In genomic region chr5:137313466-137314192, GRCm38 (mm10) we compare ENCODE assay signal across 8 mouse cellular contexts. TPM values are rescaled to one million over a fixed set of nuclear protein-coding genes. Genes with fewer than 3 reads are reported as not detected.
DNase-seq lines count a peak whose midpoint lies in the region; ATAC-seq lines count a peak whose summit lies in the region.

No protein-coding gene starts in this region.

- 0 out of 2 replicates have a peak, but pooled peaks have one; percentile 28 for ATAC-seq in heart, embryonic 13.5 days (ENCODE audit: extremely low read depth, insufficient number of reproducible peaks, low FRiP score, low TSS enrichment)
- ATAC-seq in embryonic facial prominence, embryonic 12.5 days (ENCODE audit: insufficient number of reproducible peaks, insufficient read depth, low FRiP score, low TSS enrichment): peak; percentile 53
- ATAC-seq in intestine, embryonic 15.5 days: peak; percentile 52
- ATAC-seq in midbrain, embryonic 13.5 days: peak; percentile 59

- intact Hi-C loops in heart, postnatal 36 days (cut with DNase I): loop anchor here (2.0 kb wide), 2 partner anchors 19 to 23 kb away; partner anchors contain the start of gene Slc12a9

- H3K27ac ChIP-seq in heart, embryonic 13.5 days (replicated peaks): peak overlapping the region; percentile 93
- H3K27ac ChIP-seq in embryonic facial prominence, embryonic 12.5 days: peak overlapping the region; percentile 96
- peak overlapping the region; percentile 91 for H3K27ac ChIP-seq in intestine, embryonic 15.5 days
- peak overlapping the region; percentile 54; the same call in 1 of the 2 replicates for H3K27ac ChIP-seq in midbrain, embryonic 13.5 days

- H3K36me3 ChIP-seq in heart, embryonic 13.5 days: peaks cover 53% of the 10 kb centered on the region
- H3K36me3 ChIP-seq in embryonic facial prominence, embryonic 12.5 days: peaks cover 39% of the 10 kb centered on the region
- peaks cover 22% of the 10 kb centered on the region for H3K36me3 ChIP-seq in intestine, embryonic 15.5 days
- H3K36me3 ChIP-seq in midbrain, embryonic 13.5 days: peaks cover 42% of the 10 kb centered on the region

- H3K4me1 ChIP-seq in heart, embryonic 13.5 days: peaks cover 40% of the 10 kb centered on the region
- peaks cover 32% of the 10 kb centered on the region for H3K4me1 ChIP-seq in embryonic facial prominence, embryonic 12.5 days
- H3K4me1 ChIP-seq in intestine, embryonic 15.5 days (replicated peaks): peaks cover 37% of the 10 kb centered on the region
- peaks cover 36% of the 10 kb centered on the region for H3K4me1 ChIP-seq in midbrain, embryonic 13.5 days (replicated peaks)

- no peak for DNase-seq in heart, postnatal 36 days
- no peak for DNase-seq in frontal cortex, postnatal 25 days (ENCODE audit: low spot score in 2 of 2)
- no peak for DNase-seq in embryo, embryonic 9.5 days (ENCODE audit: extremely low spot score)
- no peak for DNase-seq in kidney, adult 9 months

- H3K4me2 ChIP-seq in heart, embryonic 13.5 days: peak overlapping the region; percentile 94
- peak overlapping the region; percentile 85 for H3K4me2 ChIP-seq in embryonic facial prominence, embryonic 12.5 days (replicated peaks)
- peak overlapping the region; percentile 78 for H3K4me2 ChIP-seq in intestine, embryonic 15.5 days (replicated peaks)
- peak overlapping the region; percentile 60 for H3K4me2 ChIP-seq in midbrain, embryonic 13.5 days (replicated peaks)

- H3K9me3 ChIP-seq in heart, embryonic 13.5 days: peaks cover 2% of the 10 kb centered on the region; the same call in 1 of the 2 replicates
- H3K9me3 ChIP-seq in embryonic facial prominence, embryonic 12.5 days: peaks cover 3% of the 10 kb centered on the region; the same call in 1 of the 2 replicates
- H3K9me3 ChIP-seq in intestine, embryonic 15.5 days: no peaks in the 10 kb centered on the region
- H3K9me3 ChIP-seq in midbrain, embryonic 13.5 days: no peaks in the 10 kb centered on the region

- 2% methylated on average over 22 of the region's 22 CpGs for whole genome bisulfite sequencing in heart, embryonic 13.5 days
- 3% methylated on average over 22 of the region's 22 CpGs for WGBS in embryonic facial prominence, embryonic 12.5 days
- WGBS in intestine, embryonic 15.5 days: 1% methylated on average over 22 of the region's 22 CpGs
- WGBS in midbrain, embryonic 13.5 days: 2% methylated on average over 22 of the region's 22 CpGs

- no peaks in the 10 kb centered on the region for H3K27me3 ChIP-seq in heart, embryonic 13.5 days (replicated peaks)
- no peaks in the 10 kb centered on the region for H3K27me3 ChIP-seq in embryonic facial prominence, embryonic 12.5 days
- no peaks in the 10 kb centered on the region for H3K27me3 ChIP-seq in intestine, embryonic 15.5 days (replicated peaks)
- no peaks in the 10 kb centered on the region for H3K27me3 ChIP-seq in midbrain, embryonic 13.5 days

- peak overlapping the region; percentile 97 for H3K9ac ChIP-seq in heart, embryonic 13.5 days
- peak overlapping the region; percentile 91 for H3K9ac ChIP-seq in embryonic facial prominence, embryonic 12.5 days
- peak overlapping the region; percentile 72 for H3K9ac ChIP-seq in intestine, embryonic 15.5 days
- peak overlapping the region; percentile 70 for H3K9ac ChIP-seq in midbrain, embryonic 13.5 days (replicated peaks)

- peak overlapping the region; percentile 83 for H3K4me3 ChIP-seq in heart, embryonic 13.5 days
- peak overlapping the region; percentile 72 for H3K4me3 ChIP-seq in embryonic facial prominence, embryonic 12.5 days
- peak overlapping the region; percentile 64 for H3K4me3 ChIP-seq in intestine, embryonic 15.5 days (replicated peaks)
- peak overlapping the region; percentile 42 for H3K4me3 ChIP-seq in midbrain, embryonic 13.5 days (replicated peaks)

RNA-seq across cellular contexts. Expression of gene Trip6, which starts 0.6 kb away (rescaled TPM):
- 44.7 and 47.3 TPM in 2 replicates for polyA plus RNA-seq in heart, embryonic 13.5 days (2015; fragmentation: Nextera tagmentation; extraction: Ambion mirVana)
- total RNA-seq in heart, postnatal 36 days (2021): 10 to 100 TPM; 11.1 to 14.3 TPM
- polyA plus RNA-seq in embryonic facial prominence, embryonic 12.5 days (2016; fragmentation: Nextera tagmentation; extraction: Ambion mirVana): 87.1 and 93.4 TPM in 2 replicates
- polyA plus RNA-seq in intestine, embryonic 15.5 days (2015; fragmentation: Nextera tagmentation; extraction: Ambion mirVana): 63.9 and 64.8 TPM in 2 replicates
- 19.8 and 22.1 TPM in 2 replicates for polyA plus RNA-seq in midbrain, embryonic 13.5 days (2015; fragmentation: Nextera tagmentation; extraction: Ambion mirVana)

RNA-seq across cellular contexts. Expression of gene Srrt, which starts 6.2 kb away (rescaled TPM):
- polyA plus RNA-seq in heart, embryonic 13.5 days (2015; fragmentation: Nextera tagmentation; extraction: Ambion mirVana): 84.9 and 88.1 TPM in 2 replicates
- 10 to 100 TPM; 58.3 to 62.6 TPM for total RNA-seq in heart, postnatal 36 days (2021)
- 171 and 177 TPM in 2 replicates for polyA plus RNA-seq in embryonic facial prominence, embryonic 12.5 days (2016; fragmentation: Nextera tagmentation; extraction: Ambion mirVana)
- polyA plus RNA-seq in intestine, embryonic 15.5 days (2015; fragmentation: Nextera tagmentation; extraction: Ambion mirVana): 117 and 120 TPM in 2 replicates
- polyA plus RNA-seq in midbrain, embryonic 13.5 days (2015; fragmentation: Nextera tagmentation; extraction: Ambion mirVana): 116 and 123 TPM in 2 replicates

RNA-seq across cellular contexts. Expression of gene Ufsp1, which starts 19.2 kb away (rescaled TPM):
- polyA plus RNA-seq in heart, embryonic 13.5 days (2015; fragmentation: Nextera tagmentation; extraction: Ambion mirVana): 8.1 and 8.8 TPM in 2 replicates
- 1 to 10 TPM; 8.5 to 9.0 TPM for total RNA-seq in heart, postnatal 36 days (2021)
- 6.7 and 8.2 TPM in 2 replicates for polyA plus RNA-seq in embryonic facial prominence, embryonic 12.5 days (2016; fragmentation: Nextera tagmentation; extraction: Ambion mirVana)
- polyA plus RNA-seq in intestine, embryonic 15.5 days (2015; fragmentation: Nextera tagmentation; extraction: Ambion mirVana): 7.8 and 8.5 TPM in 2 replicates
- 9.7 and 10.0 TPM in 2 replicates for polyA plus RNA-seq in midbrain, embryonic 13.5 days (2015; fragmentation: Nextera tagmentation; extraction: Ambion mirVana)

RNA-seq across cellular contexts. Expression of gene Slc12a9, which starts 19.8 kb away (rescaled TPM):
- polyA plus RNA-seq in heart, embryonic 13.5 days (2015; fragmentation: Nextera tagmentation; extraction: Ambion mirVana): 8.1 and 8.7 TPM in 2 replicates
- total RNA-seq in heart, postnatal 36 days (2021): 1 to 10 TPM; 2.0 to 3.6 TPM
- 16.0 and 18.8 TPM in 2 replicates for polyA plus RNA-seq in embryonic facial prominence, embryonic 12.5 days (2016; fragmentation: Nextera tagmentation; extraction: Ambion mirVana)
- 14.3 and 15.9 TPM in 2 replicates for polyA plus RNA-seq in intestine, embryonic 15.5 days (2015; fragmentation: Nextera tagmentation; extraction: Ambion mirVana)
- polyA plus RNA-seq in midbrain, embryonic 13.5 days (2015; fragmentation: Nextera tagmentation; extraction: Ambion mirVana): 21.8 and 23.4 TPM in 2 replicates

RNA-seq across cellular contexts. Expression of gene Ache, which starts 26.3 kb away (rescaled TPM):
- 12.7 and 14.8 TPM in 2 replicates for polyA plus RNA-seq in heart, embryonic 13.5 days (2015; fragmentation: Nextera tagmentation; extraction: Ambion mirVana)
- 1 to 10 TPM; 2.9 to 3.1 TPM for total RNA-seq in heart, postnatal 36 days (2021)
- 7.1 and 8.2 TPM in 2 replicates for polyA plus RNA-seq in embryonic facial prominence, embryonic 12.5 days (2016; fragmentation: Nextera tagmentation; extraction: Ambion mirVana)
- polyA plus RNA-seq in intestine, embryonic 15.5 days (2015; fragmentation: Nextera tagmentation; extraction: Ambion mirVana): 9.5 and 9.7 TPM in 2 replicates
- polyA plus RNA-seq in midbrain, embryonic 13.5 days (2015; fragmentation: Nextera tagmentation; extraction: Ambion mirVana): 11.2 and 11.3 TPM in 2 replicates
